Mouse (Mus musculus): ENCODE measurements at regions not wholly inside any gene's neighbourhood (a gene's known extent, or its start where the extent isn't known, plus 50 kb on each side); places are given as distances from the start of the nearest gene placed in this dataset.

GRCm38 (mm10) chr16:39119811-39120210, 227.3 kb downstream of the Igsf11 start:
- Histone ChIP-seq H3K27ac (ENCODE audit: insufficient read depth, low read depth) (no peak overlapping the region), H3K4me1 (ENCODE audit: control insufficient read depth in 1 of 2, insufficient read depth in 2 of 2) (peaks cover 0 to 74% of the 10 kb centered on the region in 2 experiments; a peak in 2 of 4 replicates), H3K4me3 (replicated peaks in 1 of 3; ENCODE audit: low read depth in 2 of 3, low read length in 2 of 3, poor library complexity in 1 of 3) (no peak overlapping the region), H3K9me3 (replicated peaks; ENCODE audit: low read length) (peaks cover 21% of the 10 kb centered on the region), H3K4me2 (ENCODE audit: insufficient read depth, low read depth, poor library complexity, severe bottlenecking) (no peak overlapping the region), H3K9ac (ENCODE audit: insufficient read depth, low read depth) (no peak overlapping the region), H3K27me3 (replicated peaks) (no peaks in the 10 kb centered on the region), H3K79me2 (replicated peaks; ENCODE audit: control insufficient read depth, extremely low read depth, insufficient read depth, poor library complexity, severe bottlenecking) (no peaks in the 10 kb centered on the region), H3K36me3 (replicated peaks in 1 of 2; ENCODE audit: control insufficient read depth in 1 of 2, insufficient read depth in 1 of 2, low read length in 1 of 2) (no peaks in the 10 kb centered on the region)
- no peak for TF ChIP-seq ETS1 (conservative IDR thresholded peaks at IDR 0.05; ENCODE audit: low read depth, low read length)
- no peak for TF ChIP-seq ZMIZ1 (IDR thresholded peaks at IDR 0.05; ENCODE audit: low read depth, low read length)
- TF ChIP-seq MEF2A (IDR thresholded peaks at IDR 0.05; ENCODE audit: borderline replicate concordance, low read depth, low read length), result no peak
- no peak for TF ChIP-seq ZNF384 (IDR thresholded peaks at IDR 0.05; ENCODE audit: low read depth, low read length)
- no peak for TF ChIP-seq JUN (IDR thresholded peaks at IDR 0.05; ENCODE audit: insufficient read depth, low read depth, low read length)
- TF ChIP-seq POLR2A (IDR thresholded peaks at IDR 0.05; ENCODE audit: low read depth, low read length), result no peak
- no peak for TF ChIP-seq MAX (IDR thresholded peaks at IDR 0.05; ENCODE audit: low read length)
- TF ChIP-seq MAFK (IDR thresholded peaks at IDR 0.05; ENCODE audit: insufficient replicate concordance, low read length), result no peak
- no peak for TF ChIP-seq CHD2 (IDR thresholded peaks at IDR 0.05; ENCODE audit: low read length)
- no peak for TF ChIP-seq CTCF (conservative IDR thresholded peaks at IDR 0.05 in 1 of 2, IDR thresholded peaks at IDR 0.05 in 1 of 2; ENCODE audit: low read depth in 2 of 2, low read length in 2 of 2)
- TF ChIP-seq SIN3A (IDR thresholded peaks at IDR 0.05; ENCODE audit: low read length), result no peak
- no peak for TF ChIP-seq NRF1 (IDR thresholded peaks at IDR 0.05; ENCODE audit: low read depth, low read length)
- no peak for TF ChIP-seq TCF12 (IDR thresholded peaks at IDR 0.05; ENCODE audit: low read depth, low read length)
- no peak for TF ChIP-seq EP300 (IDR thresholded peaks at IDR 0.05; ENCODE audit: low read length)
- TF ChIP-seq HCFC1 (IDR thresholded peaks at IDR 0.05; ENCODE audit: low read depth, low read length), result no peak
- no peak for TF ChIP-seq PAX5 (IDR thresholded peaks at IDR 0.05; ENCODE audit: low read length)
- dilution Hi-C loops (cut with MboI; ENCODE audit: extremely low pct_ligation_motif_present, extremely low pct_unique_long_range_greater_than_20kb, low sequenced_read_pairs), result no loop called here
- no peak for DNase-seq (ENCODE audit: extremely low read depth)
- in situ Hi-C loops (cut with MboI; ENCODE audit: low pct_ligation_motif_present, low pct_unique_long_range_greater_than_20kb, low sequenced_read_pairs), result loop anchor here (25.0 kb wide), 1 partner anchor 192 kb away; no protein-coding TSS in a partner anchor

- Histone ChIP-seq H3K27me3 (replicated peaks) (no peaks in the 10 kb centered on the region), H3K9ac (ENCODE audit: insufficient read depth, low read depth) (no peak overlapping the region), H3K4me2 (ENCODE audit: insufficient read depth, low read depth, poor library complexity, severe bottlenecking) (no peak overlapping the region), H3K79me2 (replicated peaks; ENCODE audit: control insufficient read depth, extremely low read depth, insufficient read depth, poor library complexity, severe bottlenecking) (no peaks in the 10 kb centered on the region), H3K27ac (ENCODE audit: insufficient read depth, low read depth) (no peak overlapping the region), H3K9me3 (replicated peaks; ENCODE audit: low read length) (peaks cover 11% of the 10 kb centered on the region), H3K4me1 (ENCODE audit: control insufficient read depth in 1 of 2, insufficient read depth in 2 of 2) (peaks cover 0 to 55% of the 10 kb centered on the region in 2 experiments; a peak in 2 of 4 replicates), H3K4me3 (replicated peaks in 1 of 3; ENCODE audit: low read depth in 2 of 3, low read length in 2 of 3, poor library complexity in 1 of 3) (no peak overlapping the region), H3K36me3 (replicated peaks in 1 of 2; ENCODE audit: control insufficient read depth in 1 of 2, insufficient read depth in 1 of 2, low read length in 1 of 2) (no peaks in the 10 kb centered on the region)
- in situ Hi-C loops (cut with MboI; ENCODE audit: low pct_ligation_motif_present, low pct_unique_long_range_greater_than_20kb, low sequenced_read_pairs), result loop anchor here (25.0 kb wide), 1 partner anchor 189 kb away; no protein-coding TSS in a partner anchor
- dilution Hi-C loops (cut with MboI; ENCODE audit: extremely low pct_ligation_motif_present, extremely low pct_unique_long_range_greater_than_20kb, low sequenced_read_pairs), result no loop called here
- no peak for TF ChIP-seq RCOR1 (conservative IDR thresholded peaks at IDR 0.05; ENCODE audit: low read depth, low read length)
- TF ChIP-seq E2F4 (IDR thresholded peaks at IDR 0.05; ENCODE audit: insufficient replicate concordance, low read depth, low read length), result no peak
- TF ChIP-seq TCF12 (IDR thresholded peaks at IDR 0.05; ENCODE audit: low read depth, low read length), result no peak
- TF ChIP-seq TBP (conservative IDR thresholded peaks at IDR 0.05; ENCODE audit: low read depth, low read length), result no peak
- no peak for TF ChIP-seq IRF4 (IDR thresholded peaks at IDR 0.05; ENCODE audit: low read depth, low read length)
- TF ChIP-seq ZNF384 (IDR thresholded peaks at IDR 0.05; ENCODE audit: low read depth, low read length), result no peak
- TF ChIP-seq POLR2A (IDR thresholded peaks at IDR 0.05; ENCODE audit: low read depth, low read length), result no peak
- no peak for TF ChIP-seq PAX5 (IDR thresholded peaks at IDR 0.05; ENCODE audit: low read length)
- no peak for TF ChIP-seq JUND (conservative IDR thresholded peaks at IDR 0.05; ENCODE audit: low read depth, low read length)
- no peak for TF ChIP-seq MAZ (IDR thresholded peaks at IDR 0.05; ENCODE audit: low read depth, low read length)
- TF ChIP-seq POLR2AphosphoS2 (IDR thresholded peaks at IDR 0.05; ENCODE audit: low read depth, low read length), result no peak
- TF ChIP-seq ELF1 (IDR thresholded peaks at IDR 0.05; ENCODE audit: low read depth, low read length), result no peak
- no peak for TF ChIP-seq UBTF (IDR thresholded peaks at IDR 0.05; ENCODE audit: low read depth, low read length)
- no peak for TF ChIP-seq CHD2 (IDR thresholded peaks at IDR 0.05; ENCODE audit: low read length)
- no peak for DNase-seq (ENCODE audit: extremely low read depth)
Measured at GRCm38 (mm10) chr16:39123445-39123952, 231.0 kb downstream of the Igsf11 start.
